Mouse (Mus musculus) CH12.LX (cell line): ENCODE data around the gene Adgrl3.

ENCODE experiments used
- EP300 ChIP-seq: IDR thresholded peaks from 2 replicates; pipeline ENCODE4 v1.6.1; 2011; ENCODE audit warnings: low read length, improper control_type of control experiment
- IRF4 ChIP-seq: IDR thresholded peaks from 2 replicates; pipeline ENCODE4 v1.6.1; 2014; ENCODE audit warnings: low read depth, mild to moderate bottlenecking, inconsistent platforms, low read length, improper control_type of control experiment
- MAX ChIP-seq: IDR thresholded peaks from 2 replicates; pipeline ENCODE4 v1.6.1; 2011; ENCODE audit warnings: low read length, improper control_type of control experiment
- POLR2A ChIP-seq: IDR thresholded peaks from 2 replicates; pipeline ENCODE4 v1.6.1; 2011; ENCODE audit warnings: low read depth, mild to moderate bottlenecking, improper control_type of control experiment, low read length
- SIN3A ChIP-seq: IDR thresholded peaks from 2 replicates; pipeline ENCODE4 v1.6.1; 2012; ENCODE audit warnings: low read length, improper control_type of control experiment, inconsistent platforms

DNA sequence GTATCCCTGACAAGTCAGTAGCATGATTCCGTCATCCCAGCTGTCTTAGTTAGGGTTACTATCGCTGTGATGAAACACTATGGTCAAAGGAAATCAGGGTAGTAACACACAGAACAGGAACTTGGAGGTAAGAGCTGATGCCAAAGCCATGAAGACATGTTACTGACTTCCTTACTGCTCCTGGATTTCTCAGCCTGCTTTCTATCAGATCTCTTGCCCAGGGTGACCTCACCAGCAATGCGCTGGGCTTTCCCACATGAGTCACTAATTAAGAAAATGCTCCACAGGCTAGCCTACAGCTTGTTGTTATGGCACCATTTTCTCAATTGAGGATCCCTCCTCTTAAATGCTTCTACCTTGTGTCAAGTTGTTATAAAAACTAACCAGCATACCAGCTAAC, 481.1 kb downstream of the Adgrl3 start:
- TF ChIP-seq SIN3A = no peak
- no peak for TF ChIP-seq IRF4
- TF ChIP-seq MAX = no peak
- no peak for TF ChIP-seq EP300
- TF ChIP-seq POLR2A = no peak
